Mouse (Mus musculus) layer of hippocampus, postnatal 25 days (tissue): ENCODE measurements around the gene Clta. TPM values are rescaled to one million over a fixed set of nuclear protein-coding genes. Genes with fewer than 3 reads are reported as not detected.
A peak's percentile ranks its signal among the peaks of the same experiment; 100 is the strongest.
"Not testable (repeated sequence)": the region's sequence is repeated elsewhere in the genome, so short reads cannot be mapped to it uniquely, and the experiment has no call there.

Experiments used
- DNase-seq, 2 experiments: peaks; one replicate each; pipeline ENCODE4 v3.0.0; 2022; ENCODE audit warnings: mixed read lengths in 2 of 2, low spot score in 1 of 2; ENCODE audit errors: extremely low spot score in 1 of 2
- total RNA-seq, 2 experiments: library from RNA; stranded (reverse); gene quantifications; 2 replicates each; pipeline ENCODE4 v1.2.3; 2021

The Clta gene
- total RNA-seq, 2 experiments from 2014 or later, result 273 to 308 TPM

GRCm38 (mm10) chr4:44022323-44022722 is 18.1 kb downstream of the Clta start:
- no peak for DNase-seq

- DNase-seq, result peak in 1 of 2 experiments; percentile 5
Observed at GRCm38 (mm10) chr4:44022766-44023165, 18.5 kb downstream of the Clta start.

- DNase-seq, result peak in 1 of 2 experiments; percentile 4
Observed at GRCm38 (mm10) chr4:44023681-44024080, 19.4 kb downstream of the Clta start.

- no peak for DNase-seq
Observed at GRCm38 (mm10) chr4:44024241-44024640, 20.0 kb downstream of the Clta start.

GRCm38 (mm10) chr4:44025570-44025969 is 21.3 kb downstream of the Clta start:
- no peak for DNase-seq

GRCm38 (mm10) chr4:44028303-44029135 is 24.3 kb downstream of the Clta start:
- DNase-seq, result peak; percentile 28

GRCm38 (mm10) chr4:44029661-44030066 is 25.4 kb downstream of the Clta start:
- no peak for DNase-seq

- peak in 1 of 2 experiments; percentile 21 for DNase-seq
Observed at GRCm38 (mm10) chr4:44031521-44031920, 27.3 kb downstream of the Clta start.

GRCm38 (mm10) chr4:44036455-44036854 is 32.2 kb downstream of the Clta start:
- DNase-seq, result no peak

GRCm38 (mm10) chr4:44040802-44041201 is 36.5 kb downstream of the Clta start:
- no peak for DNase-seq

GRCm38 (mm10) chr4:44042429-44042828 is 38.2 kb downstream of the Clta start:
- DNase-seq, result no peak

- not testable (repeated sequence) for DNase-seq
Observed at GRCm38 (mm10) chr4:44043182-44043581, 38.9 kb downstream of the Clta start.

- DNase-seq, result no peak
Observed at GRCm38 (mm10) chr4:44044685-44045356, 40.6 kb downstream of the Clta start.

GRCm38 (mm10) chr4:44046066-44046465 is 41.8 kb downstream of the Clta start:
- no peak for DNase-seq

- no peak for DNase-seq
Observed at GRCm38 (mm10) chr4:44049812-44050211, 45.6 kb downstream of the Clta start.

GRCm38 (mm10) chr4:44059674-44060073 is 55.4 kb downstream of the Clta start:
- no peak for DNase-seq

GRCm38 (mm10) chr4:44062062-44062461 is 57.8 kb downstream of the Clta start:
- no peak for DNase-seq

- no peak for DNase-seq
Observed at GRCm38 (mm10) chr4:44062816-44063215, 58.6 kb downstream of the Clta start.

- DNase-seq, result peak; percentile 92 to 98
Observed at GRCm38 (mm10) chr4:44065355-44066025, 61.2 kb downstream of the Clta start.

- DNase-seq, result no peak
Observed at GRCm38 (mm10) chr4:44066891-44067290, 62.6 kb downstream of the Clta start.

- no peak for DNase-seq
Observed at GRCm38 (mm10) chr4:44068736-44069135, 64.5 kb downstream of the Clta start.
